Mouse (Mus musculus) midbrain, embryonic 13.5 days (tissue): ENCODE data around the gene Rasgef1b. TPM values are rescaled to one million over a fixed set of nuclear protein-coding genes. Genes with fewer than 3 reads are reported as not detected.

ENCODE experiments used
- ATAC-seq: fragments of 200-750 bp; cut with Nextera tagmentation; 2 replicates; pipeline ENCODE4 v1.8.0; 2017; ENCODE audit warnings: mild to moderate bottlenecking, moderate TSS enrichment, moderate library complexity
- H3K27ac ChIP-seq: fragments of 300-500 bp; sonication (generic); 2 replicates; pipeline ENCODE4 v1.5.1; 2015; ENCODE audit warnings: inconsistent platforms, mild to moderate bottlenecking, moderate library complexity
- H3K27me3 ChIP-seq: fragments of 300-500 bp; sonication (generic); 2 replicates; pipeline ENCODE4 v1.6.1; 2015; ENCODE audit warnings: mild to moderate bottlenecking, inconsistent platforms
- H3K36me3 ChIP-seq: fragments of 300-500 bp; sonication (generic); 2 replicates; pipeline ENCODE4 v1.6.1; 2015; ENCODE audit warnings: mild to moderate bottlenecking, inconsistent platforms
- H3K4me1 ChIP-seq: fragments of 300-500 bp; sonication (generic); replicated peaks from 2 replicates; pipeline ENCODE4 v1.6.1; 2015; ENCODE audit warnings: inconsistent platforms
- H3K4me2 ChIP-seq: fragments of 300-500 bp; sonication (generic); replicated peaks from 2 replicates; pipeline ENCODE4 v1.6.1; 2015; ENCODE audit warnings: moderate library complexity, mild to moderate bottlenecking, inconsistent platforms
- H3K4me3 ChIP-seq: fragments of 300-500 bp; sonication (generic); replicated peaks from 2 replicates; pipeline ENCODE4 v1.5.1; 2015; ENCODE audit warnings: mild to moderate bottlenecking, inconsistent platforms
- H3K9ac ChIP-seq: fragments of 300-500 bp; sonication (generic); replicated peaks from 2 replicates; pipeline ENCODE4 v1.6.1; 2015; ENCODE audit warnings: mild to moderate bottlenecking, inconsistent platforms
- H3K9me3 ChIP-seq: fragments of 300-500 bp; sonication (generic); 2 replicates; pipeline ENCODE4 v1.6.1; 2016; ENCODE audit warnings: mild to moderate bottlenecking, inconsistent platforms
- WGBS: fragments of 180-500 bp; shearing (Covaris S2); methylation state at CpG from one replicate; pipeline ENCODE4 v1.1.7; 2015; 5-methylcytosine and 5-hydroxymethylcytosine counted together
- polyA plus RNA-seq: library from polyadenylated mRNA; unstranded; fragments of >200 nt; fragmentation: Nextera tagmentation; extraction: Ambion mirVana; gene quantifications from 2 replicates; pipeline ENCODE4 v1.2.1, GENCODE M21; 2015

Rasgef1b gene
- polyA plus RNA-seq, 1 experiment from 2014 or later: 69.2 TPM

DNA sequence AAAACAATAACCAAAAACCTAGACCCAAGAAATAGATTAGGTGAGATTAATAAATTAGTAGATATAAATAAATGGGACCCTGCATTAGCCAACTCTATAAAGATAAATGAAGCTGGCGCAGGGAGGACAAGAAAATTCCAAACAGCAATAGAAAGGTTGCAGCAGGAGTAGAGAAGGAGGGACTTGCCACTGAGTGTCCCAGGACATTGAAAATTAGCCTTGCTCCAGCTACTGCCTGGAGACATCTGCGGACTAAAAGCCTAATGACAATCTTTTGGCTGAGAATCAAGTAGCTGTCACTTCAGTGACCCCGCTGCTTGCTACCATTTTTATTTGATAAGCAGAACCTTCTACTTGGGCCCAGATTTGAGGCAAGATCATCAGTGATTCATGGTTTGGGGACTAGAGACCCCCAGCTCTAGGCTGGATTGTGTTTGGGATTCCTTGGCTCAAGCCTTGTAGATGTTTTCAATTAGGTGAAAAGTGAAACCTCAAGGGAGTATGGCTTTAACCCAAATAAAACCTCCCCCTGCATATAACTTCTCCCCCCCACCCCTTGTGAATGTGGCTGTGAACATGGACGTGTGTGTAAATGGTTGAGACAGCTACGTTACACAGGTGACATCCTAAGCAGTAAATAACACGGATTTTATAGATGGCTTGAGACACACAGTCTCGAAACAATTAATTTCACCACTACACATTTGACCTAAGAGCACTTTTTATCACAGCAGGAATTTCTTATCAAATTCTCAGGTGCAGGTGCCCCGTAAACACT is 554.1 kb downstream of the Rasgef1b start:
- no peaks in the 10 kb centered on the region; the same call in 1 of the 2 replicates for H3K9me3 ChIP-seq
- H3K27me3 ChIP-seq: no peaks in the 10 kb centered on the region
- no peaks in the 10 kb centered on the region for H3K4me1 ChIP-seq
- 80% methylated on average over 8 of the region's 8 CpGs for WGBS
- no peak for ATAC-seq
- H3K4me2 ChIP-seq: no peak overlapping the region
- no peaks in the 10 kb centered on the region for H3K36me3 ChIP-seq
- no peak overlapping the region for H3K4me3 ChIP-seq
- no peak overlapping the region for H3K9ac ChIP-seq
- H3K27ac ChIP-seq: no peak overlapping the region

DNA sequence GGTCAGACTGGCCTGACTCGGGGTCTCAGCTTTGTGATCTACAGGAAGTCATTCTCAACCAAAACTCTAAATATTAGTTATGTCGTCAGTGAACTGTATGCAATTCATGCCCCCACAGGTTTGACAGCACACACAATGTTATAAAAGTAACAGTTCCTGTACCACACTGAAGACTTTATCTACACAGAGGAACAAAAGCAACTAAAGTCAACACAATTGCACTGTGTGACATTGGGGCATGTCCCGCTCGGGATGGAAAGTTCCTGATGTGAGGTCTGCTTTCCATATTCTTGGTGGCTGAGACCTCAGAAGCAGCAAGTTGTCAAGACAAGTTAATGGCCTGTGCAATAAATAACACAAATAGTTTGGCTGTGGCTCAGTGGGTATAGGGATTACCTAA is 559.0 kb downstream of the Rasgef1b start:
- no peak overlapping the region for H3K27ac ChIP-seq
- no peak overlapping the region for H3K4me3 ChIP-seq
- no peaks in the 10 kb centered on the region for H3K4me1 ChIP-seq
- no peak overlapping the region for H3K4me2 ChIP-seq
- H3K9ac ChIP-seq: no peak overlapping the region
- no peak for ATAC-seq
- no peaks in the 10 kb centered on the region for H3K9me3 ChIP-seq
- 89% methylated on average over 4 of the region's 4 CpGs for WGBS
- no peaks in the 10 kb centered on the region for H3K36me3 ChIP-seq
- no peaks in the 10 kb centered on the region for H3K27me3 ChIP-seq

DNA sequence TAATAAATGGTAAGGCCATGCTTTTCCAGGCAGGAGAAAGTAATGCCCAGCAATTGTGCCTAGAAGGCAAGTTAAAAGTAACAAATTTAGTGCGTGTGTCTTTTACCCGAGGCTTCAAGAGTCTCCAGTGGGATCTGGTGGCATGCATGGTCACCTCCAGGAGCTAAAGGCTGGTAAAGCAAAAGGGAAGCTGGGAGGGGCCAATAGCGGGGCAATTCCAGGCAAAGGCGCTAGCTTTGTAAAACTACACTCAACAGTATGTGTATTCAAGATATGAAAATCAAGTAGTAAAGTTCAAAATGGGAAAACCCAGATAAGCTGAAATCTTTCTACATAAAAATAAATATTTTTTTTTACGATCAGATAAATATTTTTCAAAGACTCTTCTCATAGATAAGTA is 561.1 kb downstream of the Rasgef1b start:
- no peaks in the 10 kb centered on the region for H3K4me1 ChIP-seq
- no peak overlapping the region for H3K27ac ChIP-seq
- H3K27me3 ChIP-seq: no peaks in the 10 kb centered on the region
- ATAC-seq: no peak
- H3K4me2 ChIP-seq: no peak overlapping the region
- H3K9me3 ChIP-seq: no peaks in the 10 kb centered on the region
- WGBS: 94% methylated on average over 5 of the region's 5 CpGs
- no peak overlapping the region for H3K4me3 ChIP-seq
- H3K36me3 ChIP-seq: no peaks in the 10 kb centered on the region
- no peak overlapping the region for H3K9ac ChIP-seq

Other genes with a start within 250 kb of the Rasgef1b start
- gene Vamp9, start 177.2 kb upstream of the Rasgef1b start, polyA plus RNA-seq: 0.86 and 0.95 TPM in 2 replicates
- gene Hnrnpd, start 249.9 kb upstream of the Rasgef1b start, polyA plus RNA-seq: 135 and 217 TPM in 2 replicates
- gene 4930524J08Rik, start 250.0 kb upstream of the Rasgef1b start, polyA plus RNA-seq: 3.4 and 4.0 TPM in 2 replicates